Mouse (Mus musculus): ENCODE data around the gene Fam163a. TPM values are rescaled to one million over a fixed set of nuclear protein-coding genes. Genes with fewer than 3 reads are reported as not detected.
"Not testable (repeated sequence)": the region's sequence is repeated elsewhere in the genome, so short reads cannot be mapped to it uniquely, and the experiment has no call there.

Fam163a gene
- total and polyA plus RNA-seq, 2 experiments from 2014 or later = 5.2 to 6.9 TPM

DNA sequence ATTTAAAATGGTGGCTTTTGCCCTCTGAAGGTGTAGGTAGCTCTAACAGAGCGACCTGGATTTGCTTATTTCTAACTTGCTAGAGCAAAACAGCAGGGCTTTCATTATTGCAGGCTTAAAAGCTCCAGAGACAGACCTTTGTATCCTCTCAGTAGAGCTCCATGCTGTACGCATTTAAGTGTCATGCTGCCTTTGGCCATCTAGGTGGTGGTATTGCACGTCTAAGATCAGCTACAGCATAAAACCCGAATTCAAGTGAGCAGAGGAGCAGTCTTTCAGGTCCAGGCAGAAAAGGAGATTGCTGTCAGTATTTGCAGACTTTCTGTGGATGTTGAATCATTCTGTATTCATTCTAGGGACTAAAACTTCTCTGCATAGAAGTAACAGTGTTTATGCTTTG is 161.8 kb downstream of the Fam163a start:
- ATAC-seq = peak; percentile 66

DNA sequence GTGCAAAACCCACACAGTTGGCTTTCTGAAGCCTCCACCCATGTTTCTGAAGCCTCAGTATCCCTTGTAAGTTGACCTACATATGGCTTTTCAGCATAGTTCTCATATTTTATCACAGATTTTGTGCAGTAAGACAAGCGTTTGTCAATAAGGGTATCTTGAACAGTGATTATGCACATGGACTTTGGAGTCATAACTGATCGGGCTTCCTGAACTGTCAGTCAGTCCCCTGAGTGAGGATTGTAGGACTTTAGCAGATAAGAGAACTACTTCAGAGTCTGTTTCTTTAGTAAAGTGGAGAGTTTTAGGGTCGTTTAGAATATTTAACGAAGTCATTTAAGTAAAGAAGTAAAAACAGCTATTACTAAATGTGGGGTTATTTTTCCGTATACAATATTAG is 162.3 kb downstream of the Fam163a start:
- no peak overlapping the region for H3K27ac ChIP-seq (ENCODE audit: low read depth, low read length)
- no peaks in the 10 kb centered on the region for H3K27me3 ChIP-seq (ENCODE audit: insufficient read depth, low read length)
- H3K4me2 ChIP-seq (ENCODE audit: low read depth) = 0 out of 2 replicates have a peak overlapping the region, but pooled peaks have one; percentile 52
- no peak overlapping the region for H3K4me3 ChIP-seq (ENCODE audit: low read depth, low read length)
- 0 out of 2 replicates have a peak, but pooled peaks cover 5% of the 10 kb centered on the region for H3K4me1 ChIP-seq (ENCODE audit: insufficient read depth)
- no peak for TF ChIP-seq CTCF (IDR thresholded peaks at IDR 0.05; ENCODE audit: low read depth)
- ATAC-seq (no peak), DNase-seq (no peak)
- no peaks in the 10 kb centered on the region for H3K9me3 ChIP-seq (ENCODE audit: low read length)
- WGBS = 85% methylated on average over 5 of the region's 5 CpGs
- no peak overlapping the region for H3K9ac ChIP-seq
- H3K36me3 ChIP-seq (ENCODE audit: insufficient read depth) = 0 out of 2 replicates have a peak, but pooled peaks cover 5% of the 10 kb centered on the region

More for the DNA sequence above, 161.8 kb downstream of the Fam163a start:
- H3K9me3 ChIP-seq (ENCODE audit: low read length) = no peaks in the 10 kb centered on the region
- TF ChIP-seq CTCF (IDR thresholded peaks at IDR 0.05; ENCODE audit: low read depth) = peak; percentile 83
- H3K36me3 ChIP-seq (ENCODE audit: insufficient read depth) = peaks cover 8% of the 10 kb centered on the region; the same call in 1 of the 2 replicates
- H3K4me1 ChIP-seq (ENCODE audit: insufficient read depth) = 0 out of 2 replicates have a peak, but pooled peaks cover 5% of the 10 kb centered on the region
- H3K4me2 ChIP-seq (ENCODE audit: low read depth) = no peak overlapping the region
- no peak overlapping the region for H3K4me3 ChIP-seq (ENCODE audit: low read depth, low read length)
- H3K27ac ChIP-seq (ENCODE audit: low read depth, low read length) = no peak overlapping the region
- peak; percentile 81 for DNase-seq
- WGBS = 11% methylated on average over 4 of the region's 4 CpGs
- no peak overlapping the region for H3K9ac ChIP-seq
- no peaks in the 10 kb centered on the region for H3K27me3 ChIP-seq (ENCODE audit: insufficient read depth, low read length)

DNA sequence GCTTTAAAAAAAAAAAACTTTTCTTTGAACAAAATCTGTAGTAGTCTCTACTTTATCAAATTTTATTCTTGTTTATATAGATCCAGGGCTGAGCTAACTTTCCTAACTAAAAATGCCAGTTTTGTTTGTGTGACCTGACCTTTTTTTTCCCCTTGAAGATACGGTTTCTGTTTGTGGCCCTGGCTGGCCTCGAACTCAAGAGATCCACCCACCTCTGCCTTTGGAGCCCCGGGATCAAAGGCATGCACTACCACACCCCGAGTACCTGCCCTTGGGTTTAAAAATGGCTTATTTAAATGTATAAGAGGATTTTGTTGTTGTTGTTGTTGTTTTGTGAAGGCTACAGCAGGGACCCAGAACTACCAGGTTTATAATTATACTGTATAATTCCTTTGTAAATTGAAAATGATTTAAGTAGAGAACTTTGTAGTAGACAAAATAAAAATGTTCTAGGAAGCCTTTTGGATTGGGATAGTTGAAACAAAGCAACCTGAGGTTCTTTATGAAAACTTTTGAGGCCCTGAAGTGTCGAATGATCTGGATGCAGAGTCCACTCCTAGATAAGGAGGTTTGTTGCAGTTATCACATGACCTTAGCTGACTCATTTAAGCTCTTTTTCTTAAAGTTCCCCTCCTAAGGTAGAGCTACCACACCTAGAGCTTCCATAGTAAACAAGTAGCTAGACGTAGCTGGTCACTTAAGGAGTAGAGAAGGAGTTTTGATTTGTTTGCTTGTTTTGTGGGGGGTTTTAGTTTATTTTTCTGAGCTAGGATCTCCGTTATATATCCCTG is 163.2 kb downstream of the Fam163a start:
- Histone ChIP-seq H3K27me3 (ENCODE audit: insufficient read depth, low read length) (no peaks in the 10 kb centered on the region), H3K36me3 (ENCODE audit: insufficient read depth) (0 out of 2 replicates have a peak, but pooled peaks cover 5% of the 10 kb centered on the region), H3K9ac (no peak overlapping the region), H3K4me2 (ENCODE audit: low read depth) (peak overlapping the region; percentile 52), H3K9me3 (ENCODE audit: low read length) (no peaks in the 10 kb centered on the region), H3K4me3 (ENCODE audit: low read depth, low read length) (peak overlapping the region; percentile 57; the same call in 1 of the 2 replicates), H3K27ac (ENCODE audit: low read depth, low read length) (no peak overlapping the region), H3K4me1 (ENCODE audit: insufficient read depth) (0 out of 2 replicates have a peak, but pooled peaks cover 5% of the 10 kb centered on the region)
- no peak for ATAC-seq
- 57% methylated on average over 7 of the region's 7 CpGs for WGBS
- no peak for TF ChIP-seq CTCF (IDR thresholded peaks at IDR 0.05; ENCODE audit: low read depth)
- DNase-seq = no peak

DNA sequence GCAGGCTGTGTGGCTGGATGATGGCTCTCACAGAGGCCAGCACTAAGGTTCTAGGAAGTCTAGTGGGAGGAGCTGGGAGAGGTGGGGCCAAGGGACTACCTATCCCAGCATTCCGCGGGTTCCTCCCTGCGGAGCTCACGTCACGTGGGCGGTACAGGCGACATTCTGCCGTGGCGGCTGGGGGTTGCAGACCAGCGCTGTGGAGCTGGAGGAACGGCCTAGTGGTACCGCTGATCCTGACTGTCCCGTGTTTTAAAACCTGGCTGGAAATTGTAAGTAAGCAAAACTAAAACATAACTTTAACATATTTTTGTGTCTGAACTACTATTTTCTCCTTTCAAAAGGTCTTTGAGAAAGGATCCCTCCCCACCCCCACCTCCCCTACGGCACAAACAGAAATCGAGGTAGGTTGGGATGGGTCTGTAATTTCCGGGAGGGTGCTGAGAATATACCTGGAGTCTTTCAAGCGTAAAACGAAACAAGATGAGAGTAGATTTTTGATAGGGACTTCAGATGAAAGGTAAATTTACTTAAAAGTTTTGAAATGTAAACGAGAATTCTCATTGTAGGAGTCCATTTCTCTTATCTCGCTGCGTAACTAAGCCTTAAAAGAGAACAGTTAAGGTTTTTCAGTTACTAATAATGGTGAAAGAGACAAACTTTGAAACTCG is 164.0 kb downstream of the Fam163a start:
- ATAC-seq (peak; percentile 77), DNase-seq (peak; percentile 90)
- H3K4me2 ChIP-seq (ENCODE audit: low read depth) = peak overlapping the region; percentile 52
- no peaks in the 10 kb centered on the region for H3K9me3 ChIP-seq (ENCODE audit: low read length)
- no peak for TF ChIP-seq CTCF (IDR thresholded peaks at IDR 0.05; ENCODE audit: low read depth)
- H3K36me3 ChIP-seq (ENCODE audit: insufficient read depth) = 0 out of 2 replicates have a peak, but pooled peaks cover 5% of the 10 kb centered on the region
- no peaks in the 10 kb centered on the region for H3K27me3 ChIP-seq (ENCODE audit: insufficient read depth, low read length)
- peak overlapping the region; percentile 49 for H3K9ac ChIP-seq
- H3K27ac ChIP-seq (ENCODE audit: low read depth, low read length) = no peak overlapping the region
- WGBS = 2% methylated on average over 22 of the region's 22 CpGs
- H3K4me1 ChIP-seq (ENCODE audit: insufficient read depth) = 0 out of 2 replicates have a peak, but pooled peaks cover 5% of the 10 kb centered on the region
- H3K4me3 ChIP-seq (ENCODE audit: low read depth, low read length) = peak overlapping the region; percentile 57

DNA sequence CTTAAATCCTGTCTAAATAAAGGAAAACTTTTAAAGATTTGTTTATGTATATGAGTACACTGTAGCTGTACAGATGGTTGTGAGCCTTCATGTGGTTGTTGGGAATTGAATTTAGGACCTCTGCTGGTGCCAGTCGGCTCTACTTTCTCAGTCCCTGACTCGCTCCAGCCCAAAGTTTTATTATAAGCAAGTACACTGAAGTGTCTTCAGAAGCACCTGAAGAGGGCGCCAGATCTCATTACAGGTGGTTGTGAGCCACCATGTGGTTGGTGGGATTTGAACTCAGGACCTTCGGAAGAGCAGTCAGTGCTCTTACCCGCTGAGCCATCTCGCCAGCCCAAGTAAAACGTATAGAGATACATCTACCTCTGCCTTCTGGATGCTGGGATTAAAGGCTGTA is 164.8 kb downstream of the Fam163a start:
- H3K9me3 ChIP-seq (ENCODE audit: low read length); ATAC-seq; H3K4me2 ChIP-seq (ENCODE audit: low read depth); H3K4me1 ChIP-seq (ENCODE audit: insufficient read depth); H3K9ac ChIP-seq; H3K27ac ChIP-seq (ENCODE audit: low read depth, low read length); H3K27me3 ChIP-seq (ENCODE audit: insufficient read depth, low read length); H3K36me3 ChIP-seq (ENCODE audit: insufficient read depth); DNase-seq; H3K4me3 ChIP-seq (ENCODE audit: low read depth, low read length): not testable (repeated sequence)
- TF ChIP-seq CTCF (IDR thresholded peaks at IDR 0.05; ENCODE audit: low read depth) = 0 out of 2 replicates have a peak, but pooled peaks have one; percentile 34
- WGBS = 69% methylated on average over 7 of the region's 7 CpGs

DNA sequence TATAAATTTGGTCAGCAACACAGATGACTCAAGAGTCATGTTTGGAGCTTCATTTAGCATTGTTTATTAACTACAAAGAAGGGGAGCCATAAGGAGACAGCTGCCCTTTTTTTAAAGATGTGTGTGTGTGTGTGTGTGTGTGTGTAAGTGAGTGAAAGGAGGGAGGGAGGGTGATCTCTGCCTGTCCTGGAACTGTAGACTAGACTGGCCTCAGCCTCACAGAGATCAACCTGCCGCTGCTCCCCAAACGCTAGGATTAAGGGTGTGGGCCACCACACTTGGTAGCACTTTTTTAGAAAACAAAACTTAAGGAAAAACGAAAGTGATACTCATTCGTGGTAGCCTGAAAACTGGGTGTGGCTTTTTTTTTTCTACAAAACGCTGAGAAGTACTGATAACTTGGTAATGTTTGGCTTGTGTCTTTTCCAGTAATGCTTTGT is 167.7 kb downstream of the Fam163a start:
- no peak for TF ChIP-seq CTCF (IDR thresholded peaks at IDR 0.05; ENCODE audit: low read depth)
- H3K9ac ChIP-seq = no peak overlapping the region
- 60% methylated on average over 5 of the region's 5 CpGs for WGBS
- H3K9me3 ChIP-seq (ENCODE audit: low read length) = no peaks in the 10 kb centered on the region
- H3K36me3 ChIP-seq (ENCODE audit: insufficient read depth) = peaks cover 11% of the 10 kb centered on the region
- no peaks in the 10 kb centered on the region for H3K27me3 ChIP-seq (ENCODE audit: insufficient read depth, low read length)
- ATAC-seq (no peak), DNase-seq (no peak)
- no peak overlapping the region for H3K4me2 ChIP-seq (ENCODE audit: low read depth)
- H3K4me3 ChIP-seq (ENCODE audit: low read depth, low read length) = no peak overlapping the region
- no peak overlapping the region for H3K27ac ChIP-seq (ENCODE audit: low read depth, low read length)
- H3K4me1 ChIP-seq (ENCODE audit: insufficient read depth) = peaks cover 12% of the 10 kb centered on the region
